Mouse (Mus musculus): ENCODE results near the gene Bckdk. TPM values are rescaled to one million over a fixed set of nuclear protein-coding genes. Genes with fewer than 3 reads are reported as not detected.
"Not testable (repeated sequence)": the region's sequence is repeated elsewhere in the genome, so short reads cannot be mapped to it uniquely, and the experiment has no call there.

The Bckdk gene
- polyA plus RNA-seq, 1 experiment from 2014 or later = 152 TPM

DNA sequence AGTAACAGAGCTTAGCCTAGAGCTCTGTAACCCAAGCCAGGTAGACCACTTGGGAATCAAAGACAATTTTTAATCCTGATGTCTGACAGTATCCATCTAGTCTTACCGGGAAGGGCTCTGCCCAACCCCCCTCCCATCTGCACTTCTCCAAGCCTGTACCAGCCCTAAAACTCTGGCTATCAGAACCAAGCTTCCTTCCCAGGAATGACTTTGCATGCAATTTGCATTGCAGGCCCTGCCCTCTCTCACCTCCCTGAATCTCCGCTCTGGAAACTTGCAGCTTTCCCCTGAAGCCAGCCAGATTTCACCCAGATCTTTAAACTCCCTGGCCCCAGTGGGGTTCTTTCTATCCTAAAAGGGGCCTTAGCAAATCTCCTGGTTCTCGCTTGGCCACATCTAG, 16.1 kb upstream of the Bckdk start:
- Histone ChIP-seq H3K9me3 (ENCODE audit: control insufficient read depth, low read depth, low read length) (no peaks in the 10 kb centered on the region), H3K36me3 (ENCODE audit: control insufficient read depth, insufficient read depth, low read length) (peaks cover 60% of the 10 kb centered on the region), H3K4me2 (replicated peaks; ENCODE audit: low read depth, low read length) (no peak overlapping the region), H3K4me3 (ENCODE audit: low read depth, low read length) (no peak overlapping the region), H3K4me1 (ENCODE audit: control insufficient read depth, insufficient read depth, low read length) (peaks cover 4% of the 10 kb centered on the region; the same call in 1 of the 2 replicates), H3K9ac (replicated peaks; ENCODE audit: low read depth, low read length) (no peak overlapping the region), H3K27me3 (ENCODE audit: control insufficient read depth, insufficient read depth, low read length) (no peaks in the 10 kb centered on the region), H3K27ac (ENCODE audit: low read length) (no peak overlapping the region)
- no peak for ATAC-seq (ENCODE audit: insufficient number of reproducible peaks, insufficient read depth, low FRiP score, low read depth)
- WGBS = 82% methylated on average over 3 of the region's 3 CpGs

DNA sequence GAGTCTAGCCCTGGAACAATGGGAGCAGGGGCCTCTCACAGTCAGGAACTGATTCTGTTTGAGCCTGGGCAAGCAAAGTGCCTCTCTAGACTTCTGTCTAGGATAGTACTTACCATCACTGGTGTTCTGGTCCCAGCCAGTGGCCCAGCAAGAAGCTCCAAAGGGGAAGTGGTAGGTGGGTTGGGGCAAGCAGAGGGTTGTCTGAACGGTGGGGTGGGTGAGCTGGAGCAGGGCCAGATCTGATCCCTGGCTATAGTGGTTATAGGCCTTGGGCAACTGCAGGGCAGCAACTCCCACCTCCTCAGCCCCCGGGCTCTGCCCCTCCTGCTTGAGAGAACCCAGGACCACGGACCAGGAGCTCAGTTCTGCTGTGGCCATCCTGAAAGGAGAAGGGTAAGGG, 15.1 kb upstream of the Bckdk start:
- peaks cover 55% of the 10 kb centered on the region for H3K36me3 ChIP-seq (ENCODE audit: control insufficient read depth, insufficient read depth, low read length)
- no peak for ATAC-seq (ENCODE audit: insufficient number of reproducible peaks, insufficient read depth, low FRiP score, low read depth)
- 72% methylated on average over 3 of the region's 3 CpGs for WGBS

DNA sequence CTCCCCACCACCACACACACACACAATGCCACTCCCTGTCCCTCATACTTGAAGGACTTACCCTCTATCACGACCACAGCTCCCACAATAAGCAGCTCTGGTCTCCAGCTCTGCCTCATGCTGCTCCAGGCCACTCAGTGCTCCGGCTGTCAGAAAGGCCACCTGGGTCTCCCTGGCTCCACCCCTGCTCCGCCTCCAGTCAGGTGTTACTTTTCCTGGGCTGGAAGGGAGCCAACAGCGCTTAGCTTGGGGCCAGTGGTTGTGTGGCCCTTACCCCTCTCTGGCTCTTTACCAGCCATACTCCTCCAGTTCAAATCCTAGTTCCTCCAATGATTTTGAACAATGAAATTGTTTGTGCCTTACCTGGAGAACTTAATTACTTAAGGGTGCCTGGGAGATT, 13.1 kb upstream of the Bckdk start, which contains the start of gene Prss53:
Gene Prss53 (minus strand): TSS at position 173 of the 400 bp plus-strand sequence.
- WGBS = 23% methylated on average over 4 of the region's 4 CpGs
- no peak within 1 kb of the TSS for H3K9ac ChIP-seq (replicated peaks; ENCODE audit: low read depth, low read length)
- no peaks in the 10 kb centered on the region for H3K27me3 ChIP-seq (ENCODE audit: control insufficient read depth, insufficient read depth, low read length)
- H3K4me2 ChIP-seq (replicated peaks; ENCODE audit: low read depth, low read length) = no peak within 1 kb of the TSS
- H3K27ac ChIP-seq (ENCODE audit: low read length) = no peak within 1 kb of the TSS
- H3K36me3 ChIP-seq (ENCODE audit: control insufficient read depth, insufficient read depth, low read length) = peaks cover 40% of the 10 kb centered on the region
- no peaks in the 10 kb centered on the region for H3K9me3 ChIP-seq (ENCODE audit: control insufficient read depth, low read depth, low read length)
- H3K4me3 ChIP-seq (ENCODE audit: low read depth, low read length) = no peak within 1 kb of the TSS
- peaks cover 6% of the 10 kb centered on the region for H3K4me1 ChIP-seq (ENCODE audit: control insufficient read depth, insufficient read depth, low read length)
- no peak for ATAC-seq (ENCODE audit: insufficient number of reproducible peaks, insufficient read depth, low FRiP score, low read depth)

More for the DNA sequence above, 15.1 kb upstream of the Bckdk start:
- Histone ChIP-seq H3K9me3 (ENCODE audit: control insufficient read depth, low read depth, low read length) (no peaks in the 10 kb centered on the region), H3K4me1 (ENCODE audit: control insufficient read depth, insufficient read depth, low read length) (peaks cover under 1% of the 10 kb centered on the region; the same call in 1 of the 2 replicates), H3K27me3 (ENCODE audit: control insufficient read depth, insufficient read depth, low read length) (no peaks in the 10 kb centered on the region), H3K9ac (replicated peaks; ENCODE audit: low read depth, low read length) (no peak overlapping the region), H3K4me2 (replicated peaks; ENCODE audit: low read depth, low read length) (no peak overlapping the region), H3K4me3 (ENCODE audit: low read depth, low read length) (no peak overlapping the region), H3K27ac (ENCODE audit: low read length) (no peak overlapping the region)

DNA sequence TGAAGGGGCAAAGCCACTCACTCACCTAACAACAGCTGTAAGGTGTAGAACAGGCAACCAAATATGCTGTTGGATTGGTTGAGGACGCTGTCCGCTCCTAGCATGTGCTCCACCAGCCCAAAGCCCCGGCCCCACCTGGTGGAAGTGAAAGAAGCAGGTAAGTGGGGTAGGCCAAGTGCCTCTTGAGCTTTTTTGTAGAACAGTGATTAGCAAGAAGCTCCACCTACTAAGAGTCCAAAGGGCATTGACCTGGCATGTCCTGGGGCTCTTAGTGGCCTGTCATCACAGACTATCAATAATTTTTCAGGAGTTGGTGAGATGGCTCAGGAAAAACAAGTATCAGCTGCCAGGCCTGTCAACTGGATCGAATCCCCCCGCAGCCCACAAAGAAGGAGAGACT, 9.4 kb upstream of the Bckdk start:
- no peaks in the 10 kb centered on the region for H3K9me3 ChIP-seq (ENCODE audit: control insufficient read depth, low read depth, low read length)
- H3K36me3 ChIP-seq (ENCODE audit: control insufficient read depth, insufficient read depth, low read length) = peaks cover 17% of the 10 kb centered on the region; the same call in 1 of the 2 replicates
- 60% methylated on average over 5 of the region's 5 CpGs for WGBS
- peak overlapping the region; percentile 75 for H3K4me2 ChIP-seq (replicated peaks; ENCODE audit: low read depth, low read length)
- H3K4me3 ChIP-seq (ENCODE audit: low read depth, low read length) = peak overlapping the region; percentile 67
- H3K9ac ChIP-seq (replicated peaks; ENCODE audit: low read depth, low read length) = peak overlapping the region; percentile 46
- H3K27ac ChIP-seq (ENCODE audit: low read length) = no peak overlapping the region
- H3K4me1 ChIP-seq (ENCODE audit: control insufficient read depth, insufficient read depth, low read length) = peaks cover 6% of the 10 kb centered on the region
- ATAC-seq (ENCODE audit: insufficient number of reproducible peaks, insufficient read depth, low FRiP score, low read depth) = no peak
- H3K27me3 ChIP-seq (ENCODE audit: control insufficient read depth, insufficient read depth, low read length) = no peaks in the 10 kb centered on the region

DNA sequence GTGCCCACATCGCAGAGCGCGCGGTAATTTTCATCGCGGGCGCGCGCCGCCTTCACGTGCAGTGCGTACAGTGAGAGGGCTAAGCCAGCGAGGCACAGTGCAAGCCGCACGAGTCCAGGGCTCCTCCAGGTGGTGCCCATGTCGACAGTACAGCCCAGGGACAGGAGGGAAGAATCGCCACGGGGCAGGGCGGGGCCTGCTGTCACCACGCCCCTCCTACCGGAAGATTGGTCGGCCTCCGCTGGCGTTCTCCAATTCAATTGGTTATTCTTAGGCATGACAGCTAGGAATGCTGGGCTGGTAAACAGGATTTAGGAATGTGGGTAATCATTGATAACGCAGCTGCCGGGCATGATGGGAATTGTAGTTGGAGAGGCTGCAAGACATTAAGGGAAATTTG, 8.4 kb upstream of the Bckdk start, which contains the start of the genes Gm21974 and Vkorc1:
Gene Gm21974 (minus strand): TSS at position 13 of the 400 bp plus-strand sequence.
Gene Vkorc1 (minus strand): TSS at position 176 of the 400 bp plus-strand sequence.
- ATAC-seq (ENCODE audit: insufficient number of reproducible peaks, insufficient read depth, low FRiP score, low read depth) = peak; percentile 97
- Histone ChIP-seq H3K4me2 (replicated peaks; ENCODE audit: low read depth, low read length) (peak within 1 kb of the TSS; percentile 75), H3K27me3 (ENCODE audit: control insufficient read depth, insufficient read depth, low read length) (no peaks in the 10 kb centered on the region), H3K36me3 (ENCODE audit: control insufficient read depth, insufficient read depth, low read length) (peaks cover 17% of the 10 kb centered on the region; the same call in 1 of the 2 replicates), H3K4me1 (ENCODE audit: control insufficient read depth, insufficient read depth, low read length) (peaks cover 6% of the 10 kb centered on the region), H3K27ac (ENCODE audit: low read length) (peak within 1 kb of the TSS; percentile 77; the same call in 1 of the 2 replicates), H3K9me3 (ENCODE audit: control insufficient read depth, low read depth, low read length) (no peaks in the 10 kb centered on the region), H3K9ac (replicated peaks; ENCODE audit: low read depth, low read length) (peak within 1 kb of the TSS; percentile 46), H3K4me3 (ENCODE audit: low read depth, low read length) (peak within 1 kb of the TSS; percentile 67)
- WGBS = under 1% methylated on average over 26 of the region's 26 CpGs

DNA sequence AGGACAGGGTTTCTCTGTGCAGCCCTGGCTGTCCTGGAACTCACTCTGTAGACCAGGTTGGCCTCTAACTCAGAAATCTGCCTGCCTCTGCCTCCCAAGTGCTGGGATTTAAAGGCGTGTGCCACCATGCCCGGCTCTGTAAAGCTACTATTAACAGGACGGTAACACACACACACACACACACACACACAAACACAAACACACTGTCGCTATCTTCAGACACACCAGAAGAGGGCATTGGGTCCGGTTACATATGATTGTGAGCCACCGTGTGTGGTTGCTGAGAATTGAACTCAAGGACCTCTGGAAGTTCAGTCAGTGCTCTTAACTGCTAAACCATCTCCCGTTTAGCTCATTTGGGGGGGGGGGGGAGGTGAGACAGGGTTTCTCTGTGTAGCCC, 8.0 kb upstream of the Bckdk start:
- H3K9me3 ChIP-seq (ENCODE audit: control insufficient read depth, low read depth, low read length); H3K4me1 ChIP-seq (ENCODE audit: control insufficient read depth, insufficient read depth, low read length); H3K9ac ChIP-seq (replicated peaks; ENCODE audit: low read depth, low read length); ATAC-seq (ENCODE audit: insufficient number of reproducible peaks, insufficient read depth, low FRiP score, low read depth); H3K27me3 ChIP-seq (ENCODE audit: control insufficient read depth, insufficient read depth, low read length); H3K27ac ChIP-seq (ENCODE audit: low read length): not testable (repeated sequence)
- WGBS = 71% methylated on average over 7 of the region's 7 CpGs
- Histone ChIP-seq H3K36me3 (ENCODE audit: control insufficient read depth, insufficient read depth, low read length) (peaks cover 17% of the 10 kb centered on the region; the same call in 1 of the 2 replicates), H3K4me2 (replicated peaks; ENCODE audit: low read depth, low read length) (peak overlapping the region; percentile 75; the same call in 1 of the 2 replicates), H3K4me3 (ENCODE audit: low read depth, low read length) (peak overlapping the region; percentile 67; the same call in 1 of the 2 replicates)

DNA sequence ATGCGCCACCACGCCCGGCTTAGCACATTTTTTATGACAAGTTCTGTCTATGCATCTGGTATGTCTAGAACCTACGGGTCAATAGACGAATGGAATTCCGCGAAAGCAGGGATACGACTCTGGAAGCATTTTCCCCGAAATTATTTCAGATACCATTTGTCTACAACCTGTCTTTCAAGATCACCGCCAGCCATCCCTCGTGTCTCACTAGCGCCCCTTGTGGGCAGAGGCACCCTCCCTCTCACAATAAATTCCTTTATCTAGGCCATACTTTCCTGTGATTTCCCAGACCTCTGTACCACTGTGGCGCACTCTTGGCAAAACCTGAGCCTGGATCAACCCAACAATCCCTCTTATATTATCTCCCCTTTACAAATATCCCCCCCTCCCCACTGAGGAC, 7.5 kb upstream of the Bckdk start:
- 59% methylated on average over 13 of the region's 13 CpGs for WGBS
- Histone ChIP-seq H3K36me3 (ENCODE audit: control insufficient read depth, insufficient read depth, low read length) (peaks cover 14% of the 10 kb centered on the region; the same call in 1 of the 2 replicates), H3K4me2 (replicated peaks; ENCODE audit: low read depth, low read length) (no peak overlapping the region), H3K4me1 (ENCODE audit: control insufficient read depth, insufficient read depth, low read length) (peaks cover 6% of the 10 kb centered on the region), H3K27ac (ENCODE audit: low read length) (no peak overlapping the region), H3K27me3 (ENCODE audit: control insufficient read depth, insufficient read depth, low read length) (no peaks in the 10 kb centered on the region), H3K9ac (replicated peaks; ENCODE audit: low read depth, low read length) (no peak overlapping the region), H3K9me3 (ENCODE audit: control insufficient read depth, low read depth, low read length) (no peaks in the 10 kb centered on the region), H3K4me3 (ENCODE audit: low read depth, low read length) (no peak overlapping the region)
- no peak for ATAC-seq (ENCODE audit: insufficient number of reproducible peaks, insufficient read depth, low FRiP score, low read depth)

DNA sequence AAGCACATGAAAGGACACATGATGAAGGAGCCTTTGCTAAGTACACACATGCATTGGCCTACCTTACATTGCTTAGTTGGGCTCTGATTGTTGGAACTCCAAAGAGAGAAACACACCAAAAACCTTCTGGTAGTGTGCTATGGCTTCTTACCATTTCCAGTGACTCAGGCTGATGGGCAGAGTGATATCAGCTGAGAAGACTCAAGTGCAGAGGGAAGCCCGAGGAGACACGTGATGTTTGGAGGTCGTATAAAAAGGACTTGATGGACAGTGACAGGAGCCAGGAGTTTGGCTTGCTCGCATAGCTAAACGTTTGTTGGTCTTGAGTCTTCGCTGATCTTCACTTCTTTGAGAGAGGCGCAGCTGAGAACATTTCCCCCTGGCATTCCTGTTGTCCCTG, 6.3 kb upstream of the Bckdk start:
- H3K4me3 ChIP-seq (ENCODE audit: low read depth, low read length) = no peak overlapping the region
- H3K36me3 ChIP-seq (ENCODE audit: control insufficient read depth, insufficient read depth, low read length) = peaks cover 9% of the 10 kb centered on the region; the same call in 1 of the 2 replicates
- ATAC-seq (ENCODE audit: insufficient number of reproducible peaks, insufficient read depth, low FRiP score, low read depth) = no peak
- H3K9ac ChIP-seq (replicated peaks; ENCODE audit: low read depth, low read length) = no peak overlapping the region
- H3K27me3 ChIP-seq (ENCODE audit: control insufficient read depth, insufficient read depth, low read length) = no peaks in the 10 kb centered on the region
- peaks cover 6% of the 10 kb centered on the region for H3K4me1 ChIP-seq (ENCODE audit: control insufficient read depth, insufficient read depth, low read length)
- H3K4me2 ChIP-seq (replicated peaks; ENCODE audit: low read depth, low read length) = no peak overlapping the region
- 88% methylated on average over 7 of the region's 7 CpGs for WGBS
- no peak overlapping the region for H3K27ac ChIP-seq (ENCODE audit: low read length)
- no peaks in the 10 kb centered on the region for H3K9me3 ChIP-seq (ENCODE audit: control insufficient read depth, low read depth, low read length)
